Mouse (Mus musculus) spleen, postnatal 36 days (tissue): ENCODE measurements at regions not wholly inside any gene's neighbourhood (a gene's known extent, or its start where the extent isn't known, plus 50 kb on each side); places are given as distances from the start of the nearest gene placed in this dataset.

ENCODE experiments used
- DNase-seq, 2 experiments: peaks; one replicate each; pipeline ENCODE4 v3.0.0; 2022; ENCODE audit warnings: low spot score in 2 of 2, mixed read lengths in 1 of 2

- no peak for DNase-seq
Observed at GRCm38 (mm10) chr12:119027701-119028100, 61.5 kb upstream of the Abcb5 start.

- DNase-seq: peak; percentile 19 to 21
Observed at GRCm38 (mm10) chr12:119026311-119026710, 60.1 kb upstream of the Abcb5 start.

- no peak for DNase-seq
Observed at GRCm38 (mm10) chr12:119024063-119024462, 57.8 kb upstream of the Abcb5 start.
